Mouse (Mus musculus): Measurements from ENCODE around the gene Zfp988. TPM values are rescaled to one million over a fixed set of nuclear protein-coding genes. Genes with fewer than 3 reads are reported as not detected.
"Not testable (repeated sequence)": the region's sequence is repeated elsewhere in the genome, so short reads cannot be mapped to it uniquely, and the experiment has no call there.

The Zfp988 gene
- polyA plus RNA-seq, 2 experiments, result 0.14 TPM; not detected in 1

- Histone ChIP-seq H3K9me3 (ENCODE audit: control insufficient read depth, low read length) (peaks cover 21% of the 10 kb centered on the region), H3K4me1 (replicated peaks; ENCODE audit: control insufficient read depth in 2 of 2, insufficient read depth in 2 of 2, low read length in 1 of 2) (no peaks in the 10 kb centered on the region), H3K27ac (no peak overlapping the region), H3K9ac (replicated peaks) (no peak overlapping the region), H3K4me2 (ENCODE audit: low read depth) (no peak overlapping the region), H3K4me3 (ENCODE audit: insufficient read depth in 1 of 2, low read depth in 2 of 2, low read length in 2 of 2) (no peak overlapping the region), H3K27me3 (ENCODE audit: control insufficient read depth, insufficient read depth, low read length) (no peaks in the 10 kb centered on the region), H3K36me3 (replicated peaks; ENCODE audit: control insufficient read depth, insufficient read depth, low read depth) (no peaks in the 10 kb centered on the region)
- ATAC-seq (ENCODE audit: insufficient read depth), result peak; percentile 32; the same call in 1 of the 2 replicates
- no peak for DNase-seq (ENCODE audit: low read depth in 3 of 3, low spot score in 3 of 3)
- 49% methylated on average over 5 of the region's 5 CpGs for WGBS (ENCODE audit: insufficient replicate concordance)
- no peak for TF ChIP-seq CTCF (IDR thresholded peaks at IDR 0.05; ENCODE audit: low read depth)
- no peak for TF ChIP-seq EP300 (IDR thresholded peaks at IDR 0.05; ENCODE audit: low read depth)
Measured at GRCm38 (mm10) chr4:147338032-147338610, 32.6 kb downstream of the Zfp988 start.

- 58% methylated on average over 3 of the region's 3 CpGs for WGBS (ENCODE audit: insufficient replicate concordance)
- H3K4me1 ChIP-seq (replicated peaks; ENCODE audit: control insufficient read depth in 2 of 2, insufficient read depth in 2 of 2, low read length in 1 of 2); H3K27ac ChIP-seq; H3K36me3 ChIP-seq (replicated peaks; ENCODE audit: control insufficient read depth, insufficient read depth, low read depth); H3K4me2 ChIP-seq (ENCODE audit: low read depth); DNase-seq (ENCODE audit: low read depth in 3 of 3, low spot score in 3 of 3); H3K4me3 ChIP-seq (ENCODE audit: insufficient read depth in 1 of 2, low read depth in 2 of 2, low read length in 2 of 2); H3K9ac ChIP-seq (replicated peaks); H3K27me3 ChIP-seq (ENCODE audit: control insufficient read depth, insufficient read depth, low read length); ATAC-seq (ENCODE audit: insufficient read depth): not testable (repeated sequence)
- peaks cover 27% of the 10 kb centered on the region for H3K9me3 ChIP-seq (ENCODE audit: control insufficient read depth, low read length)
Measured at GRCm38 (mm10) chr4:147338706-147339105, 33.2 kb downstream of the Zfp988 start.

GRCm38 (mm10) chr4:147339601-147340219 lies 34.2 kb downstream of the Zfp988 start:
- H3K4me1 ChIP-seq (replicated peaks; ENCODE audit: control insufficient read depth in 2 of 2, insufficient read depth in 2 of 2, low read length in 1 of 2); H3K9ac ChIP-seq (replicated peaks); H3K4me2 ChIP-seq (ENCODE audit: low read depth); H3K4me3 ChIP-seq (ENCODE audit: insufficient read depth in 1 of 2, low read depth in 2 of 2, low read length in 2 of 2); H3K27me3 ChIP-seq (ENCODE audit: control insufficient read depth, insufficient read depth, low read length); H3K27ac ChIP-seq; DNase-seq (ENCODE audit: low read depth in 3 of 3, low spot score in 3 of 3); ATAC-seq (ENCODE audit: insufficient read depth); H3K36me3 ChIP-seq (replicated peaks; ENCODE audit: control insufficient read depth, insufficient read depth, low read depth): not testable (repeated sequence)
- H3K9me3 ChIP-seq (ENCODE audit: control insufficient read depth, low read length), result peaks cover 29% of the 10 kb centered on the region
- 45% methylated on average over 7 of the region's 7 CpGs for WGBS (ENCODE audit: insufficient replicate concordance)

- H3K4me2 ChIP-seq (ENCODE audit: low read depth); H3K36me3 ChIP-seq (replicated peaks; ENCODE audit: control insufficient read depth, insufficient read depth, low read depth); H3K9ac ChIP-seq (replicated peaks); DNase-seq (ENCODE audit: low read depth in 3 of 3, low spot score in 3 of 3); H3K27ac ChIP-seq; H3K27me3 ChIP-seq (ENCODE audit: control insufficient read depth, insufficient read depth, low read length); H3K4me1 ChIP-seq (replicated peaks; ENCODE audit: control insufficient read depth in 2 of 2, insufficient read depth in 2 of 2, low read length in 1 of 2); ATAC-seq (ENCODE audit: insufficient read depth); H3K4me3 ChIP-seq (ENCODE audit: insufficient read depth in 1 of 2, low read depth in 2 of 2, low read length in 2 of 2): not testable (repeated sequence)
- 43% methylated on average over 3 of the region's 3 CpGs for WGBS (ENCODE audit: insufficient replicate concordance)
- peak; percentile 19; the same call in 1 of the 2 replicates for TF ChIP-seq CTCF (IDR thresholded peaks at IDR 0.05; ENCODE audit: low read depth)
- H3K9me3 ChIP-seq (ENCODE audit: control insufficient read depth, low read length), result peaks cover 29% of the 10 kb centered on the region
Measured at GRCm38 (mm10) chr4:147340236-147340635, 34.8 kb downstream of the Zfp988 start.

DNA sequence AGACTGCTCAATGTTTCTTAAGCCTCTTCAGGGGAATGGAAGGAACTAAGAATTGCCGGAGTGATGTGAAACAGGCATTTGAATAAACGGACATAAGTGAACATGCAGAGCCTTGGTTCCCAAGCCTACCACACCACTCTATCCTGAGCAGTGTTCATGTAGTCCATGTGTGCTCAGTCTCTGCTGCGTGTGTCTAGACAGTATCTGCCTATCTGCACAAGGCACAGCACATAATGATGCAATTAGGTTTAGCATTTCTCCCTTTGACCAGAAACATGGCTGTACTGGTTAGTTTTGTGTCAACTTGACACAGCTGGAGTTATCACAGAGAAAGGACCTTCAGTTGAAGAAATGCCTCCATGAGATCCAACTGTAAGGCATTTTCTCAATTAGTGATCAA lies 35.4 kb downstream of the Zfp988 start:
- not testable (repeated sequence) for H3K27me3 ChIP-seq (ENCODE audit: control insufficient read depth, insufficient read depth, low read length); DNase-seq (ENCODE audit: low read depth in 3 of 3, low spot score in 3 of 3)

DNA sequence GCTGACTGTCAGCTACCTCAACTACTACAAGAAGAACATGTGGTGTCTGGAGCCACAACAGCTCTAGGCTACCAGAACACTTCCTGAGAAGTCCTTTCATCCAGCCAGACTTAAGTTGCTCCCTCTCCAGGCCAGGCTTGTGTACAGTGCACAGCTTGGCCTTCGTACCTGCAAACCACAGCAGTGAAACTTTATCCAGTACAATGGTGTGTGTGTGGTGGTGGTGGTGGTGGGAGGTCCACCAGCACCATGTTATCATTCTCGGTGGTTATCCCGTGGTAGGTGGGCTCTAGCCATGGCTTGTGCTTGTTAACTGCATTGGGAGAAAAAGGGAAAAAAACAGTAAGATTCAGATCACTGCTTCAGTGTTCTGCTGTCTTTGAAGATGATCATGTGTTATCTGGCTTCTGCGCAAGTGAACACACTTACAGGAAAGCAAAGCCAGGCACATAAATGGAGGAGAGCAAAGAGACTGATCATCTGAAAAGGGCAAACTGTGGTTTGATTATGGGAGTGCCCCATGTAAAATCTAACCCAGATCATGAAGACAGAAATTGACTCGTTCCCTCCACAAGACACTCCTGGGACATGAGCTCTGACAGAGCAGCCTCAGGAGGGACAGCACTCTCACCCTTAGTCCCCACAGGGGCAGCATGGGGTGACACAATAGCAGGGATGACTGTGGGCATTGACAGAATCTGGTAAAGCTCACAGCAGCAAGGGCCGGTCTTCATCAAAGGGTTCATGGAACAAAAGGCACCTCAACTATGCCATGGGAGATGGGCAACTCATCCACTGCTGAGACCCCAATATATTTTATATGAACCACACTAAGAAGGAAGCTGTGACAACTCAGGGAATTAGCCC lies 37.8 kb downstream of the Zfp988 start:
- not testable (repeated sequence) for H3K4me1 ChIP-seq (replicated peaks; ENCODE audit: control insufficient read depth in 2 of 2, insufficient read depth in 2 of 2, low read length in 1 of 2); H3K27ac ChIP-seq; H3K9ac ChIP-seq (replicated peaks); H3K4me3 ChIP-seq (ENCODE audit: insufficient read depth in 1 of 2, low read depth in 2 of 2, low read length in 2 of 2); H3K27me3 ChIP-seq (ENCODE audit: control insufficient read depth, insufficient read depth, low read length); DNase-seq (ENCODE audit: low read depth in 3 of 3, low spot score in 3 of 3); H3K36me3 ChIP-seq (replicated peaks; ENCODE audit: control insufficient read depth, insufficient read depth, low read depth); H3K4me2 ChIP-seq (ENCODE audit: low read depth)
- ATAC-seq (ENCODE audit: insufficient read depth), result peak; percentile 72
- H3K9me3 ChIP-seq (ENCODE audit: control insufficient read depth, low read length), result peaks cover 19% of the 10 kb centered on the region
- WGBS (ENCODE audit: insufficient replicate concordance), result 60% methylated on average over 6 of the region's 6 CpGs

More for the DNA sequence above, 35.4 kb downstream of the Zfp988 start:
- H3K4me2 ChIP-seq (ENCODE audit: low read depth); H3K36me3 ChIP-seq (replicated peaks; ENCODE audit: control insufficient read depth, insufficient read depth, low read depth); H3K27ac ChIP-seq; H3K9ac ChIP-seq (replicated peaks); H3K4me3 ChIP-seq (ENCODE audit: insufficient read depth in 1 of 2, low read depth in 2 of 2, low read length in 2 of 2); H3K4me1 ChIP-seq (replicated peaks; ENCODE audit: control insufficient read depth in 2 of 2, insufficient read depth in 2 of 2, low read length in 1 of 2); ATAC-seq (ENCODE audit: insufficient read depth): not testable (repeated sequence)
- peaks cover 24% of the 10 kb centered on the region for H3K9me3 ChIP-seq (ENCODE audit: control insufficient read depth, low read length)
- WGBS (ENCODE audit: insufficient replicate concordance), result 57% methylated on average over 3 of the region's 3 CpGs

DNA sequence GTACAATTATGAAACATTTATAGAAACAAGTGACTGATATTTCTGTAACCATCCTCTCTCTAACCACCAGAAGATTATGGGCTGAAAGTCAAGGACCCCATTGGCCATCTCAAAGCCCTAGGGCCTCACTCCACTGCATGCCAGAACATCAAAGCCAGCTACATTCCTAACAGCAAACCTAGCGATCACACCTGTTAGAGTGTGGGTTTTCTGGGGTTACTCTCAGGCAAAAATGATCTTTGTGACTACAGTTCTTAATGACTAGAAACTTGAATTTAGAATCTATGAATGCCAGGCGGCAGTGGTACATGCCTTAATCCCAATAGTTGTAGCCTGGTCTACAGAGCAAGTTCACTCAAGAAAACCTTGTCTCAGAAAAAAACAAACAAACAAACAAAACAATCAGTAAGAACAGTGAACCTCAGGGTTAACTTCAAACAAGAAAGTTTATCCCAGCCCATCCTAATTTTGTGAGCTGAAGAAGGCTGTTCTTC lies 39.6 kb downstream of the Zfp988 start:
- H3K4me2 ChIP-seq (ENCODE audit: low read depth); ATAC-seq (ENCODE audit: insufficient read depth); H3K9ac ChIP-seq (replicated peaks); H3K36me3 ChIP-seq (replicated peaks; ENCODE audit: control insufficient read depth, insufficient read depth, low read depth); H3K4me1 ChIP-seq (replicated peaks; ENCODE audit: control insufficient read depth in 2 of 2, insufficient read depth in 2 of 2, low read length in 1 of 2); H3K4me3 ChIP-seq (ENCODE audit: insufficient read depth in 1 of 2, low read depth in 2 of 2, low read length in 2 of 2); H3K27me3 ChIP-seq (ENCODE audit: control insufficient read depth, insufficient read depth, low read length); DNase-seq (ENCODE audit: low read depth in 3 of 3, low spot score in 3 of 3); H3K27ac ChIP-seq: not testable (repeated sequence)
- 54% methylated on average over 2 of the region's 2 CpGs for WGBS (ENCODE audit: insufficient replicate concordance)
- H3K9me3 ChIP-seq (ENCODE audit: control insufficient read depth, low read length), result peaks cover 24% of the 10 kb centered on the region
